Mouse (Mus musculus): ENCODE results near the gene Srp68.

GRCm38 (mm10) chr11:116215991-116216390 is 58.0 kb downstream of the Srp68 start:
- no peak for TF ChIP-seq E2F4 (IDR thresholded peaks at IDR 0.05; ENCODE audit: insufficient read depth)
- TF ChIP-seq MYOG (IDR thresholded peaks at IDR 0.05; ENCODE audit: control insufficient read depth in 1 of 3, insufficient read depth in 1 of 3, insufficient read length in 2 of 3, low read depth in 2 of 3), result no peak
- TF ChIP-seq POLR2A (IDR thresholded peaks at IDR 0.05; ENCODE audit: insufficient read length, low read depth), result no peak
- TF ChIP-seq USF1 (IDR thresholded peaks at IDR 0.05; ENCODE audit: low read depth), result no peak
- no peak for TF ChIP-seq CEBPB (IDR thresholded peaks at IDR 0.05; ENCODE audit: insufficient read depth, poor library complexity, severe bottlenecking)
- TF ChIP-seq SRF (IDR thresholded peaks at IDR 0.05; ENCODE audit: control insufficient read depth, insufficient read length, low read depth), result no peak
- TF ChIP-seq MAX (IDR thresholded peaks at IDR 0.05; ENCODE audit: low read depth), result no peak
- TF ChIP-seq POLR2AphosphoS2 (IDR thresholded peaks at IDR 0.05; ENCODE audit: insufficient read length, low read depth), result no peak
- TF ChIP-seq TCF12 (IDR thresholded peaks at IDR 0.05; ENCODE audit: insufficient read depth, poor library complexity, severe bottlenecking), result no peak
- no peak for TF ChIP-seq TCF3 (IDR thresholded peaks at IDR 0.05; ENCODE audit: insufficient read length, low read depth)
